8 mouse cellular contexts compared by ENCODE assay signal in the genomic region with DNA sequence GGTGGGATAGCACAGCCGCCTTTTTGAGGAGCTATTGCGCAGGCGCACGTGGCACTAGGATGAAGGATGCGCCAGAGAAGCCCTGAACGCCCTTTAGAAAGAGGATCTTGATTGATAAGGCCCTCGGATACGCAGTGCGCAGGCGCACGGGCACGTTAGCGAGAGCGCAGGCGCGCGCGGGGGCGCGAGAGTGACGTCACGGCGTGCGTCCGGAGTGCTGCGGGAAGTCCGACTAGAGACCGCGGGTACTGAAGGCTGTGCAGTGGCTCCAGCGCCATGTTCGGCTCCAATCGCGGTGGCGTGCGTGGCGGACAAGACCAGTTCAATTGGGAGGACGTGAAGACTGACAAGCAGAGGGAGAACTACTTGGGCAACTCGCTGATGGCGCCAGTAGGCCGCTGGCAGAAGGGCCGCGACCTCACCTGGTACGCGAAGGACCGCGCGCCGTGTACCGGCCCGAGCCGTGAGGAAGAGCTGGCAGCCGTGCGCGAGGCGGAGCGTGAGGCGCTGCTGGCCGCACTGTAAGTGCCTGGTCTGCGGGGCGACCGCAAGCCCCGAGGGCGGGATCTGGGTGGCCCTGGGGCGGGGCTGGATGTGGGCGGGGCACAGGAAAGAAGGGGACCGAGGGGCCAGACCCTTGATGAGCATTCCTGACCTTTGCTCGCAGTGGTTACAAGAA. TPM values are rescaled to one million over a fixed set of nuclear protein-coding genes. Genes with fewer than 3 reads are reported as not detected.
DNase-seq lines count a peak whose midpoint lies in the region; ATAC-seq and TF ChIP-seq lines count a peak whose summit lies in the region.

A gene (plus strand): TSS at position 169 of the 679 bp plus-strand sequence.

- H3K9ac ChIP-seq in embryonic facial prominence, embryonic 13.5 days: peak within 1 kb of the TSS; percentile 90
- H3K9ac ChIP-seq in limb, embryonic 11.5 days (ENCODE audit: low read length): peak within 1 kb of the TSS; percentile 87
- H3K9ac ChIP-seq in midbrain, embryonic 13.5 days (replicated peaks): peak within 1 kb of the TSS; percentile 91

- under 1% methylated on average over 65 of the region's 67 CpGs for WGBS in embryonic facial prominence, embryonic 13.5 days
- under 1% methylated on average over 67 of the region's 67 CpGs for WGBS in kidney, adult 2 months
- under 1% methylated on average over 67 of the region's 67 CpGs for WGBS in limb, embryonic 11.5 days
- WGBS in midbrain, embryonic 13.5 days: under 1% methylated on average over 67 of the region's 67 CpGs
- WGBS in small intestine, adult 2 months: under 1% methylated on average over 67 of the region's 67 CpGs

- H3K4me1 ChIP-seq in embryonic facial prominence, embryonic 13.5 days: peaks cover 18% of the 10 kb centered on the region
- peaks cover 8% of the 10 kb centered on the region; the same call in 1 of the 2 replicates for H3K4me1 ChIP-seq in kidney, adult 2 months (ENCODE audit: control insufficient read depth, insufficient read depth, low read length)
- H3K4me1 ChIP-seq in limb, embryonic 11.5 days (ENCODE audit: control insufficient read depth, insufficient read depth, low read length): peaks cover 8% of the 10 kb centered on the region; the same call in 1 of the 2 replicates
- H3K4me1 ChIP-seq in midbrain, embryonic 13.5 days (replicated peaks): peaks cover 24% of the 10 kb centered on the region
- H3K4me1 ChIP-seq in small intestine, adult 2 months (ENCODE audit: control insufficient read depth, insufficient read depth, insufficient read length, low read length): peaks cover 10% of the 10 kb centered on the region

- H3K4me3 ChIP-seq in embryonic facial prominence, embryonic 13.5 days: peak within 1 kb of the TSS; percentile 92
- peak within 1 kb of the TSS; percentile 61 for H3K4me3 ChIP-seq in kidney, adult 2 months (ENCODE audit: insufficient read depth, low read depth, low read length)
- H3K4me3 ChIP-seq in limb, embryonic 11.5 days (ENCODE audit: low read depth, low read length): peak within 1 kb of the TSS; percentile 90
- peak within 1 kb of the TSS; percentile 93 for H3K4me3 ChIP-seq in midbrain, embryonic 13.5 days (replicated peaks)
- H3K4me3 ChIP-seq in small intestine, adult 2 months (ENCODE audit: low read depth, low read length): peak within 1 kb of the TSS; percentile 89

- peak within 1 kb of the TSS; percentile 95 for H3K27ac ChIP-seq in embryonic facial prominence, embryonic 13.5 days
- H3K27ac ChIP-seq in kidney, adult 2 months (ENCODE audit: insufficient read depth, low read depth, low read length): peak within 1 kb of the TSS; percentile 53
- H3K27ac ChIP-seq in limb, embryonic 11.5 days (replicated peaks; ENCODE audit: low read depth, low read length): peak within 1 kb of the TSS; percentile 84
- H3K27ac ChIP-seq in midbrain, embryonic 13.5 days: peak within 1 kb of the TSS; percentile 89
- H3K27ac ChIP-seq in small intestine, adult 2 months (ENCODE audit: insufficient read depth, low read depth, low read length): peak within 1 kb of the TSS; percentile 97

- no peaks in the 10 kb centered on the region for H3K27me3 ChIP-seq in embryonic facial prominence, embryonic 13.5 days
- H3K27me3 ChIP-seq in kidney, adult 2 months (replicated peaks; ENCODE audit: control insufficient read depth, insufficient read depth, low read length): no peaks in the 10 kb centered on the region
- H3K27me3 ChIP-seq in limb, embryonic 11.5 days (ENCODE audit: control insufficient read depth, insufficient read depth, low read length): no peaks in the 10 kb centered on the region
- no peaks in the 10 kb centered on the region for H3K27me3 ChIP-seq in midbrain, embryonic 13.5 days
- no peaks in the 10 kb centered on the region for H3K27me3 ChIP-seq in small intestine, adult 2 months (ENCODE audit: control insufficient read depth, insufficient read depth, low read length)

- H3K9me3 ChIP-seq in embryonic facial prominence, embryonic 13.5 days: no peaks in the 10 kb centered on the region
- H3K9me3 ChIP-seq in limb, embryonic 11.5 days (ENCODE audit: control insufficient read depth, low read length): no peaks in the 10 kb centered on the region
- H3K9me3 ChIP-seq in midbrain, embryonic 13.5 days: no peaks in the 10 kb centered on the region

- TF ChIP-seq CTCF in kidney, adult 2 months (conservative IDR thresholded peaks at IDR 0.05; ENCODE audit: insufficient read depth, insufficient read length, low read depth, low read length): no peak
- TF ChIP-seq CTCF in small intestine, adult 2 months (IDR thresholded peaks at IDR 0.05; ENCODE audit: extremely low read depth, insufficient read length, insufficient replicate concordance, low read depth, low read length): no peak

- peak within 1 kb of the TSS; percentile 78 for H3K4me2 ChIP-seq in embryonic facial prominence, embryonic 13.5 days
- peak within 1 kb of the TSS; percentile 84 for H3K4me2 ChIP-seq in limb, embryonic 11.5 days (ENCODE audit: low read depth, severe bottlenecking)
- H3K4me2 ChIP-seq in midbrain, embryonic 13.5 days (replicated peaks): peak within 1 kb of the TSS; percentile 89

- ATAC-seq in embryonic facial prominence, embryonic 13.5 days (ENCODE audit: insufficient number of reproducible peaks, insufficient read depth, low FRiP score, low TSS enrichment, low read depth): peak; percentile 68
- ATAC-seq in limb, embryonic 11.5 days (ENCODE audit: insufficient number of reproducible peaks, low FRiP score, low TSS enrichment, low read depth): peak; percentile 81
- ATAC-seq in midbrain, embryonic 13.5 days: peak; percentile 89

- peak; percentile 95 for DNase-seq in 3134 (ENCODE audit: extremely low read depth, insufficient read length, low spot score)
- peak; percentile 77 to 83 for DNase-seq in adrenal gland, postnatal 4 days (ENCODE audit: low spot score in 2 of 2)
- DNase-seq in heart, adult 18-20 months: peak; percentile 95
- DNase-seq in kidney, adult 2 months: peak; percentile 95
- DNase-seq in limb, embryonic 11.5 days (ENCODE audit: low spot score): peak; percentile 96

- TF ChIP-seq POLR2A in kidney, adult 2 months (IDR thresholded peaks at IDR 0.05; ENCODE audit: low read depth, low read length): peak; percentile 64
- TF ChIP-seq POLR2A in small intestine, adult 2 months (IDR thresholded peaks at IDR 0.05; ENCODE audit: low read depth, low read length): peak; percentile 32; the same call in 1 of the 2 replicates

- H3K36me3 ChIP-seq in embryonic facial prominence, embryonic 13.5 days: peaks cover 66% of the 10 kb centered on the region
- H3K36me3 ChIP-seq in kidney, adult 2 months (ENCODE audit: control insufficient read depth, insufficient read depth, low read length): 0 out of 2 replicates have a peak, but pooled peaks cover 2% of the 10 kb centered on the region
- peaks cover 20% of the 10 kb centered on the region for H3K36me3 ChIP-seq in limb, embryonic 11.5 days (ENCODE audit: control insufficient read depth, insufficient read depth, low read length)
- H3K36me3 ChIP-seq in midbrain, embryonic 13.5 days: peaks cover 64% of the 10 kb centered on the region
- peaks cover 48% of the 10 kb centered on the region for H3K36me3 ChIP-seq in small intestine, adult 2 months (ENCODE audit: control insufficient read depth, insufficient read depth, low read length)

RNA-seq across cellular contexts. Expression of the gene that starts here (rescaled TPM):
- 10 to 100 TPM; 27.3 to 32.2 TPM for total RNA-seq in adrenal gland, postnatal 4 days (2021)
- polyA plus RNA-seq in embryonic facial prominence, embryonic 13.5 days (2015; fragmentation: Nextera tagmentation; extraction: Ambion mirVana): 36.8 and 45.5 TPM in 2 replicates
- total RNA-seq in heart, adult 18-20 months (2021): 10 to 100 TPM in 1 of 2 experiments, 1 to 10 TPM in 1; 9.9 to 11.8 TPM
- 19.8 and 22.1 TPM in 2 replicates for polyA plus RNA-seq in kidney, adult 2 months (2012; rRNA removed)
- 41.7 and 41.8 TPM in 2 replicates for polyA plus RNA-seq in limb, embryonic 11.5 days (2014; fragmentation: Nextera tagmentation; extraction: Ambion mirVana)
- polyA plus RNA-seq in midbrain, embryonic 13.5 days (2015; fragmentation: Nextera tagmentation; extraction: Ambion mirVana): 32.5 and 32.6 TPM in 2 replicates
- polyA plus RNA-seq in small intestine, adult 2 months (2012; rRNA removed): 7.6 and 16.0 TPM in 2 replicates

Comparison
In these comparisons a context has a peak if more than half of its experiments do, and no peak if none do; other contexts are left out.
1. Peak in every context shown above with its lines: DNase-seq, ATAC-seq, H3K4me3 ChIP-seq and H3K27ac ChIP-seq.